Mouse (Mus musculus): Measurements from ENCODE around the gene Dhx9. TPM values are rescaled to one million over a fixed set of nuclear protein-coding genes. Genes with fewer than 3 reads are reported as not detected.

Dhx9 gene
- polyA plus RNA-seq, 1 experiment from 2014 or later = 18.1 TPM

Other genes starting within 250 kb of the Dhx9 start
- gene Lamc1, start 154.9 kb downstream of the Dhx9 start, polyA plus RNA-seq (2015; fragmentation: Nextera tagmentation; extraction: Ambion mirVana) = 74.3 and 85.4 TPM in 2 replicates
- 0.25 TPM in 1 of 2 replicates, not detected in the other for gene Shcbp1l, start 62.5 kb downstream of the Dhx9 start, polyA plus RNA-seq (2015; fragmentation: Nextera tagmentation; extraction: Ambion mirVana)
- gene Npl, start 62.4 kb upstream of the Dhx9 start, polyA plus RNA-seq (2015; fragmentation: Nextera tagmentation; extraction: Ambion mirVana) = 5.2 and 7.2 TPM in 2 replicates
- gene Rgs8, start 165.4 kb upstream of the Dhx9 start, polyA plus RNA-seq (2015; fragmentation: Nextera tagmentation; extraction: Ambion mirVana) = 0.19 and 0.24 TPM in 2 replicates